Mouse (Mus musculus): ENCODE measurements around the gene Ptgis. TPM values are rescaled to one million over a fixed set of nuclear protein-coding genes. Genes with fewer than 3 reads are reported as not detected.
A peak's percentile ranks its signal among the peaks of the same experiment; 100 is the strongest.

Ptgis gene
- total RNA-seq (2021): 10 to 100 TPM; 11.2 to 13.0 TPM
- long read RNA-seq, experiment 1, transcript Ptgis-201 (10 exons, 2,107 nt): major isoform, 6 of 31 reads
- long read RNA-seq, experiment 1, partial matches to known transcripts: 22 of 31 reads
- long read RNA-seq, experiment 1, other reads (novel, unspliced or antisense): 3 of 31 reads
- long read RNA-seq, experiment 2, partial matches to known transcripts: 24 of 30 reads
- long read RNA-seq, experiment 2, other reads (novel, unspliced or antisense): 4 of 30 reads

DNA sequence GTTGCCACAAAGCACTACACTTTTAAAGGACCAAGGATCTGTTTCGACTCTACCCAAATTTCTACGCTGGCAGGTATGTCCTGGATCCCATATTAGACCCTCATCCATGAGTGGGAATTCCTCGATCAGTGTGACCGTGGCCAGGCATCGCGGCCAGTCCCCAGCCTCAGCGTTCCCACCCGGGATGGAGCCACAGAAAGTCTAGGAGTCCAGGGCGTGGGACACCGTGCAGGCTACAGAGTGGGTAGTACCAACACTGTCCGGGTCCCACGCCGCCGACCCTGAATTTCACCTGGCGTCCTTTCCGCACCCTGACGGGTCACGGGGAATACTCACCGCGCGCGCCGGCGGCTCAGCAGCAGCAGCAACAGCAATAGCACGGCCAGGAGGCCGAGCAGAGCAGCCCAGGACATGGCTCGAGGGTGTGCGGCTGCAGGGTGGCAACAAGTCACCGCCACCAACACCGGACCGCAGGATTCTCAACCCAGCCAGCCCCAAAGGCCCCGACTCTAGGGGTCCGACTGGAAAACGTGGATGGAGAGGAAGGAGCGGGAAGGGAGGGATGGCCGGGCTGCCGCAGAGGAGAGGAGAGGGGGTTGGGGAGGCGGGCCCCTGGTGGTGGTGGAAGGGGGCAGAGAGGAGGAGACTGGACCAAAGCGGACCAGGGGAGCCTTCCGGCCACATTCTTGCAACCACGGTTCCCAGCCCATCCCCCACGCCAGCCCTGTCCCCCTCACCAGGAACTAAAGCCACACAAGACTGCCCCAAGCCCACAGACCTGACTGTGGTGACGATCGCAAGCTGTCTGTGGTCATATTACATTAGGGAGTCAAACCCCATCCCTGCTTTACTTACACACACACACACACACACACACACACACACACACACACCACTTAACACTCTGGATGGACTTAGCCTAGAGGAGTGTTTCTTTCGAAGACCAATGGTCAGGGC is at the start of gene Ptgis:
Ptgis (minus strand) TSS at position 597 of the 957 bp plus-strand sequence.
- DNase-seq: peak; percentile 56 to 57

DNA sequence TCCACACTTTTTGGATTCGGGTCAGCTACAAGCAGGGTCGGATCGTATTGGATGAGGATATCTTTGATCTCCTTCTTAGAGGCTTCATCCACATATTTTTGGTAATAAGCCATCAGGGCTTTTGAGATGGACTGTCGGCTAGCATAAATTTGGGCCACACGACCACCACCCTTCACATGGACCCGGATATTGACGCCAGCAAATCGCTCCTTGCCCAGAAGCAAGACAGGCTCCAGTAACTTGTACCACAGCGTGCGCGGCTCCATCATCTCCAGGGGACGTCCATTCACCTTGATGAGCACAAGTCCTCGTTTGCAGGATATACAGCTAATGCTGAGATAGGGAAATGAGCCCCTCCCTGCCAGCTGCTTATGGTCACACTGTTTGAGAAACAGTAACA is 41.1 kb upstream of the Ptgis start:
- DNase-seq: no peak

DNA sequence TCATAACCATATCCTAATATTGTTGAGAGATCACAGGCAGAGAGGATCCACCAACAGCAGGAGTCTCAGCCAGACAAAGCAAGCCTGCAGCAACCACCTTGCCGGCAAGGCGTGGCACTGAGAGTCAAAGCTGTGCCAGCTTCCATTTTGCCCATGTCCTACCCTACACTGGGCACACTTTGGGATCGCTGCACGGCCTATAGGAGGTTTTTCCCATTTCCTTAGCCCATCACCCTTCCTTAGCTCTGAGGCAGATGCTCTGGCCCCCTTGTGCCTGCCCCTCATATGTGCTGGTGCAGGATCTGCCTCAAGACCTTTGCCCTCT is 40.5 kb upstream of the Ptgis start:
- peak in 1 of 2 experiments; percentile 2 for DNase-seq

DNA sequence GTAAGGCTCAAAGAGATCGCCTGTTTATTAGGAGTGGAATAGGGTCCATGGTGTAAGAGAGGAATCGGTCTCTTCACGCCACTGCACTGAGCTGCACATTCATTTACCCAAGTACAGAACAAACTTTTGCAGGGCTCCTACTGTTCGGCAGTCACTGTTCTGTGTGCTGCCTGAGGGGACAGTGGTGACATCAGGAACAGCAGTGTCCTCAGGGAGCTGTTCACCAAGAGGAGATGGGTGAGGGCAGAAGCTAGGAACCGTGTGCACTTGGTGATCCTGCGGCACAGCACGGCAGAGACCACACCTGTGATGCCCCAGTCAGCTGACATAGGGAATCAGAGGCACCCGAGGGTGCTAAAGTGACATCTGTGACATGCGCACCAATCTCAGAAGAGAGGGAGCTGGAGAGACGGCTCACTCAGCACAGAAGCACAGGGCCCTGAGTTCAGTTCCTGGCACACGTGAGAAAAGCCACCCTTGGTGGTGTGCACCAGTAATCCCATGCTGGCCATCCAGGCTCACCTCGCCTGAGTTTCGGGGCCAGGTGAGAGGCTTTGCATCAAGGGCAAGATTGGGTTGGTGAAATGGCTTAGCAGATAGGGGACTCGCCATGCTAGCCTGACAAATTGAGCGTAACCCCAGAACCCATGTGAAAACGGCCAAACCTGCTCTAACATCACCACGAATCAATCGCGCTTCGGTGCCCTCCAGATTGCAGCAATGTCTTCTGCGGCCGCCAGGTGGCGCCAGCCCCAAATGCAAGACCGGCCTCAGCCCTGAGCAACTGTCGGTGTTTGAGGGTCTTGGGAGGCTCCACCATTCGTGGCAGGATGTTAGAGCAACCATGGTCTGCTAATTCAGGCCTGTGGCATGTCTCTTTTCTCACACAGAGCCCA is 39.9 kb upstream of the Ptgis start:
- peak; percentile 61 to 87 for DNase-seq

DNA sequence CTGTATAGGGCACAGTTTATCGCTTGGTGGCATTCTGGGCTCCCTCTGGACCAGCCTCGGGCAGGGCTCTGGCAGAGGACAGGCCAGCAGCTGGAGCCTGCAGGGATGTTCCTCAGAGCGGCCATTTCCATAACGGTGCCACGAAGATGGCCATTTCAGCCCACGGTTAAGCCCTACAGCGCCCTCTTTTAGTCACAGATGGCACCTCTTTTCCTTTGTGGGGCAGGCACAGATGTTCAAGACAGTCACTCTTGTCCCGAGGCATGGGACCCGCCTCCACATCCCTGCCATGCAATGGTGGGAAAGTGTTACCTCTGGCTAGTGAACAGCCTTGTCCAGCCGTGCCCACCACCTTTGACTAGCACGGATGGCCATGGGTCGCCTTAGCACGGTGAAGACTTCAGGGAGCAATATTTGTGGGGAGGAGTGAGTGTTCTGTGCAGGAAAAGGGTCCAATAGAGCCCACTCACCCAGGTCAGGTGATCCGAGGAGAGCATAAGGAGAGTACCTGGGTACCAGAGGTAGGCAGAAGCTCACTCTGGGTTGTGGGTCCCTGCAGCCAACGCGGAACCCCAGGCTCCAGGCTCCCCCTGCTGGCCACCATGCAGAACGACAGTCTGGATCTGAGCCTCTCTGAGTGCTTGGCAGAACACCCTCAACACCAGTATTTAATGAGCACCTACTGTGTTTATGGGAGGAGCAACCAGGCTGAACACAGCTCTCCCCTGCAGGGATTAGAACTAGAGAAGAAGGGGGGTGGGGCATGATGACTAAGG is 38.5 kb upstream of the Ptgis start:
- peak; percentile 62 to 81 for DNase-seq

DNA sequence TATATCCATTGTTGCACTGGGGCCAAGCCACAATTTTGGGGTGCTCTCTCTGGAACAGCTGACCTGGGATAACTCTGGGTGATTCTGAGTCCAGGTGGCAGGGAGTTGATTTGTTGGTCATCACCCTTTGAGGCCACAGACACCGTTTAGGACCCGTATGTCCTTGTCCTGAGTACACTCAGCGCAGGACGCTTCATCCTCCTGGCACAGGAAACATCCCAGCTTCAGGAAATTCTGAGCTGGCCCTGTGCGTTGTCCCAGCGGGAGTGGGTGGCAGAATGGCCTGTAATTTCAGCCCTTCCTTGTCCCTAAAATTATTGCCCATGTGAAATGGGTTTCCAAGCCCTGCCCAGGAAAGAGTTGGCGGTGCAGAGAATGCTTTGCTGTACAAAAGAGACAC is 37.6 kb upstream of the Ptgis start:
- peak in 1 of 2 experiments; percentile 0 for DNase-seq

DNA sequence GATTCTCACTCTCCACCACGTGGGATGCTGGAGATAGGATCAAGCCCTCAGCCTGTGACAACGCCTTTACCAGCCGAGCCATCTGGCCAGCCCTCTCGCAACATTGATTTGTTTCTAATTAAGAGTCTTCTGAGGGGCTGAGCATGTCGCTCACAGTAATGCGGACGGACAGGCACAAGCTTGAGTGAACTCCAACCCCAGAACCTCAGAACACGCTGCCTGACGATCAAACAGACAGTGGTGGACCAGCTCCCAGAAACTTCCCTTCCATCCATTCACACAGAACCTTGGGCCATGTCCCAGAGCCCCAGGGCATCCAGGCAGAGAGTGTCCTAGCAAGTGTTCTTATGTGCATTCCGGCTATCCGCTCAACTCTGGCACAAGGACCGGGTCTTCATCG is 36.6 kb upstream of the Ptgis start:
- DNase-seq: peak; percentile 0

DNA sequence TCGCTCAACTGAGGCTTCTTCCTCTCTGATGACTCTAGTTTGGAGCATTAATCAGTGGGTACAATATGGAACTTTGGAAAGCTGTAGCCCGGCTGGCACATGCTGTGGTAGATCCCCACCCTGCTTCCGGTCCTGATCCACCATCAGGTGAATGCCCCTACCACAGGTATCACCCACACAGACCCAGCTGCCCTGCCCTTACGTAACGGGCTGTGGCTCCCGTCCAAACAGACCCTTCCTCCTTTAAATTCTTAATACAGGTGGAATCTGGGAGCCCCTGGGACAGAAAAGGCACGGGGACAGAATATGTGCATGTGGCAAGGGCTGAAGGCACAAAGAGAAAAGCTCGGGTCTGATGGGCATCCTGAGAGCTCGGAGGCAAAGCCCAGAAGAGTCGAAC is 35.5 kb upstream of the Ptgis start:
- DNase-seq: peak; percentile 0 to 1

DNA sequence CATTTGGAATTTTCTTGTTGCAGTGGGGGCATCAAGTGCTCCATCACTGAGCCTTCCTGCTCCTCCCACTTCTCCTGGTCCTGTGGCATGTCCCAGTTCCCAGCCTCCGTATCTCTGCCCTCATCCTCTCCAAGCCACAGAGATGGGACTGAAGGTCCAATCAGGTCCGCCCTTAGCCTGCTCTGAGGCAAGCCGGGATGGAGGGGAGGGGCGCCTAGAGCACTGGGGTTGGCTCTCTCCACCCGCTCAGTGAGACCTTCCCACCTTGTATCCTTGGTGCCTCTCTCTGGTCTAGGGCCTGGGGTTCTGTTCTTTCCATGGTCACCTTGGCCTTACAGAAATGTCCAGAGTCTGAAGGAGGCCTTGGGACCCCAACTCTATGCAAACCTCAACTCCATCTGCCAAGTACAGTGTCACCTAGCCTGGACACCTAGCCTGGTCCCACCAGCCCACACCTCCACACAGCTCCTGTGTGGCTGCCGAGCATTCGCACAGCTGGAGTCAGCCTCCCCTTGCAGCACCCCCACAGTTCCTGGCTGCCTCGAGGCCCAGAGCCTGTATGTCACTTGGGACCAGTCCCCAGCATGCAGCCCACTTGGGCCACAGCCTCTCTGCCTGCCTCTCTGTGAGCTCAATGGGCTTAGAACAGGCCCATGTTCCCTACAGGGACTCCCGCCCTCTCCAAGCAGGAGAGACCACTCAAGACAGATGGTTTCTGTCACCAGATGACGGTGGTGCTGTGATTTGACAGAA is 34.5 kb upstream of the Ptgis start:
- peak; percentile 1 to 2 for DNase-seq

DNA sequence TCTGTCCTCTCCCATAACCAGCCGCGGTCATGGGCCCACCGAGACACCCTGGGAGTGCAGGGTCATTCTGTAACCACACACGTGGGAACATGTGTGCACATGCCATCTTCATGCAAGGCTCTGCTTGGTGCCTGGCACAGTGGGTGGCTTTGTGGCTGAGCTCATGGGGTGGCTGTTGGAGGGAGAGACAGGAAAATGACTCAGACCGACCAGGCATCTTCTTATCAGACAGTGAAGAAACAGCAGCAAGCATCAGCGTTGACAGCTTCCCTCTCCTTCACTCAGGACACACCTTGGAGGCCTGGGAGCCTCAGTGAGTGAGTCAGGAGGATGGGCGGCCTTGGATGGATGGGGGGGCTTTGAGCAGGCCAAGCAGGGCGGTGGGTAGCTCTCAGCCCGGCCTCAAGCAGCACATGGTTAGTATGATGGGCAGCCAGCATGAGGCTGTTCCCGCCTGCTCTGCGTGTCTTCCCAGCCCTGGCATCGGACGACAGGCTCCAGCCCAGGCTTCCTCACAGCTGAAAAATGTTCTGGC is 32.9 kb upstream of the Ptgis start:
- DNase-seq: peak; percentile 9 to 19

DNA sequence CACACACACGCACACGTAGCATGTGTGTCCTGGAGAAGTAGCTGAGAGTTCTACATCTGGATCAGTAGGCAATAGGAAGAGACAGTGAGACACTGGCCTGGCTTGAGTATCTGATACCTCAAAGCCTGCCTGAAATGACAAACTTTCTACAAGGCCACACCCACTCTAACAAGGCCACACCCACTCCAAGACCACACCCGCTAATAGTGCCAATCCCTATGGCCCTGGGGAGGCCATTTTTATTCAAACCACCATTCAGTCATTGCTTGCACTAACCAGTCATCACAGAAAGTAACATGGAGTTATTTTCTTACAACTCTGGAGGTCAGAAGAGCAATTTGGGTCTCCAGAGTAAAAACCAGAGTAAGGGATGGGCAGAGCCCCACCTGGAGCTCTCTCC is 32.3 kb upstream of the Ptgis start:
- peak; percentile 1 to 2 for DNase-seq

DNA sequence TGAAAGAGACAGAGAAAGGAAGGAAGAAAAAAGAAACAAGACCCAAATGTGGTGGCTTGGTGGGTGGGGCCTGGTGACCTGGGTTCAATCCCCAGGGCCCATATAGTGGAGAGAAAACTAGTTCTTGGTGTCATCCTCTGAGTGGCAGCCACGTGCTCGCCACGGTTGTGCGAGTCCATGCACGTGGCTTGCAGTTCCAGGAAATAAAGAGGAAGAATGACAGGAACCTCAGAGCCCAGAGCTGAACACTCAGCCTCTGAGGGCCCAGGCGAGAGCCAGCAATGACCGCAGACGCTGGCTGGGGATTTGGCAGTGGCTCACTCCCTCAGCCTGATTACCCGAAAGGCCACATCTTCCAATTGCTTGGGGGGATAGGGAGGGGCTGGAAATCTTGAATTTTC is 30.7 kb upstream of the Ptgis start:
- peak; percentile 60 to 76 for DNase-seq

DNA sequence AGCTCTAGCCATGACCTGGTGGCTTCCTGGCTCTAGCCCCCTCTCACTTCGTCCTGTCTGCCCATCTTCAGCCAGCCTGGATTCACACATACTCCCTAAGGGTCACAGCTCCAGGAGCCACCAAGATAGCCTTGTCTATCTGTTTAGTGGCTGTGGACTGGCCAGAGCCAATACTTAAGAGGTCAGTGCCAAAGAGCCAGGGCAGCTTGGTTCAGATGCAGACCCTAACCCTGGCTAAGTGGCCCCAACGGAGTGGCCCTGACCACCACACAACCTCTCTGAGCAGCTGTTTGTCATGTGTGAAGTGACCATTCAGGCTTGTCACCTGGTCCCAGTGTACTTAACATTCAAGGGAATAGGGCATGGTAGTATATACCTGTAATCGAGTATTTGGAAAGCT is 30.1 kb upstream of the Ptgis start:
- peak in 1 of 2 experiments; percentile 0 for DNase-seq

DNA sequence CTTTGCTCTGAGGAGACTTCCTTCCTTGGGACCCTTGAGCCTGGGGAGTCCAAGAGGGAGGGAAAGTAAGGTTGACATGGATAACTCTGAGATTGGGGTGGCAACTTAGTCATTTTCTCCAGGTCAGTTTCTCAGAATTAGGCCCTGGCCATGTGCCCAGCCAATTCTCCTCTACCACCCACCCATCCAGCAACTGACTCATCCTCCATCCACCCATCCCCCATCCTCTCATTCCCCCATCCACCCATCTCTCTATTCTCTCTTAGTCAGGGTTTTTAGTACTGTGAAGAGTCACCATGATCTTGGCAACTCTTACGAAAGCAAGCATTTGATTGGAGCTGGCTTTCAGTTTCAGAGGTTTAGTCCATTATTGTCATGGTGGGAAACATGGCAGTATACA is 28.3 kb upstream of the Ptgis start:
- no peak for DNase-seq

DNA sequence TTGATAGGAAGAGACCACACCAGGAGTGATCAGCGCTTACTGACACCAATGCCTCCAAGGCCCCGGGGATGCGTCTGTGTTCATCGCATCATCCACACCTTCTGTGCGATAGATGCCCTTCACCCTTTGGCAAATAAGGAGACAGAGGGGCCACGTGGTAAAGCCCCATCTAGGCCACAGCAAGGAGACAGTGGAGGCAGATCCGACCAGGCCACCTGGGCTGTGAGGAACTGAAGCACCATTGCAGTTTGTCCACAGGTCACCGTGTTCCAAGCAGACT is 27.9 kb upstream of the Ptgis start:
- DNase-seq: no peak

DNA sequence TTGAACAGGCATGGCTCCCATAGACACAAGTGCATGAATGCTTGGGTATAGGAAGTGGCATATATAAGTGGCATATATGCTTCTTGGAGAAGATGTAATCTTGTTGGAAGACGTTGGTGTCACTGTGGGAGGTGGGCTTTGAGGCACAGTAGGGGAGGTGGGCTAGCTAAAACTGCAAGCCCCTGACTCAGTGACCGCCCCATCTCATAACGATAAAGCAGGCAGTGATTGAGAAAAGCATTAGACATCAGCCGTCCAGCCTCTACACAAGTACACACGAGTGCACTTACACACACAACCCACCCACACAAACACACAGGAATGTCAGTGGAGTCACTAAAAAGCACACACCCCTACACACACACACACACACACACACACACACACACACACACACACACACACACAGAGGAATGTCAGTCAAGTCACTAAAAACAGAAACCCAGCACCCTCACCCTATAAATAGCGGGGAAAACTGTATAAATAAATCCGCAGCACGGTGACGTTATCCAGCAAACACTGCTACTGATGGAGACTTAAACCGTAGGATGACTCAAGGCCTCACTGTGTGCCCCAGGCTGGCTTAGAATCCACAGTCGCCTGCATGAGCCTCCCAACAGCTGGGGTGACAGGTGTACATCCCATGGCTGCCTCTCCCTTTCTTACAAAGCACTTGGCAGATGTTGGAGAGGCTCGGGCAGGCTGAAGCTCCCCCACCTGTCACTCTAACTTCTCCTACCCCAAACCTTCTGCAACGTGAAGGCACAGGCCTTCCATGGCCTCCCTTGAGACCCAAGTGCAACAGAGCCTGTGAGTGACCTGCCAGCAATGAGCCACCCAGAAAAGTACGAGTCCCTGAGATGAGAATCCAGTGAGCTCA is 27.4 kb upstream of the Ptgis start:
- DNase-seq: peak; percentile 22 to 46

DNA sequence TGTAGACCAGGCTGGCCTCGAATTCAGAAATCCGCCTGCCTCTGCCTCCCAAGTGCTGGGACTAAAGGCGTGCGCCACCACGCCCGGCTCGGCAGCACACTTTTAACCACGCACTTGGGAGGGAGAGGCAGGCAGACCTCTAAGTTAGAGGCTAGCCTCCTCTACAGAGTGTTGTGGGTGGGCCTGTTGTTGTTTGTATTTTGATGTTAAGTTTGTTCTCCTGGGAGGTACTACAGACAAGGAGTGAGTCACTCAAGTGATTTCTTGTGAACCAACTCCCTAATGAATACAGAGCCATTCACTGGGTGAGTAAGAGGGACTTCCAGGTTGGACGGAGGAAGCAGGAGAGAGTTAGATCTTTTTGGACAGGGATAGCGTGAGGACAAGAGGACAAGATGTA is 25.8 kb upstream of the Ptgis start:
- peak; percentile 0 to 1 for DNase-seq

DNA sequence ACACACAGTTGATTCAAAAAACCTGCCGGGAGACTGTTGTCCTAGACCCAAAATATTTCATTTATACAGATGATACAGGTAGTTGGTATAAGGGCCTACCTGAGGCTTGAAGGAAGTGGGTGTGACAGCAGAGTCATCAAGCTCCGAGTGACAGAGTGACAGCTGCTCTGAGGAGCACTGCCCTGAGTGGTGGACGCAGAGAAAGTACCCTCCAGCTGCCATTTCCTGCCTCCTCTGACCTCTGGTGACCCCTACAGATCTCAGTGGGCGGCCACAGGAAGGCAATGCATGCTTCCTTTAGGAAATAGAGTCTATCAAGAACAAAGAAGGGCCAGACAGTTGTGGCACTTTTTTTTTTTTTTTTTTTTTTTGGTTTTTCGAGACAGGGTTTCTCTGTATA is 25.4 kb upstream of the Ptgis start:
- peak; percentile 0 to 1 for DNase-seq

DNA sequence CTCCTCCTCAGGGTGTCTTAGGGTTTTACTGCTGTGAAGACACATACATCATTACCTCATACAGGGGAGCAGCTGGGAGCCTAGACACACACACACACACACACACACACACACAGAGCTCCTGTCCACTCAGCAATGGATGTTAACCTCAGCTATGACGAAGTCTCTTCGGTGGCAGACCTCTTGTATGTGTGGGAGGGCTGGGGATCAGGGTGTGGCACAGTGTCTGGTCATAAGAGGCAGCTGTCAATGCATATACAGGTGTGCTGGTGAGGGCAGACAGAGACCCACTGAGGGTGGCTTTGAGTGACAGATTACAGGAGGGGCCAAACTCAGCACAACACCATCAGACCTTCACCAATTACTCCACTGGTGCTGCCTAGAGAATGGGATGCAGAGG is 24.6 kb upstream of the Ptgis start:
- DNase-seq: peak; percentile 0 to 2

DNA sequence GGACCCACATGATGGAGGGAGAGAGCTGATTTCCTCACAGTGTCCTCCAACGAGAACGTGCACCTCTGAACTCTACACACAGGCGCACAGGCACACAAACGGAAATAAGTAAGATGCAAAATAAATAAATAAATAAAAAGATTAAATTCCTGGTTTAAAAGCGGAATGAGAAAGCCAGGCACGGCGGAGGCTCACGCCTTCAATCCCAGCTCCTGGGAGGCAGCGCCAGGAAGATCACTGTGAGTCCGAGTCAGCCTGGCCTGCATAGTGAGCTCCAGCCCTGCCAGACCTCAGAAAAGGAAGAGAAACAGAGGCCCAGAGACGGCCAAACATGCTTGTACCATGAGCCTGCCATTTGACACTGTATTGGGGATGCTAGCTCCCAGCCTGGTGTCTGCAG is 23.5 kb upstream of the Ptgis start:
- peak in 1 of 2 experiments; percentile 13 for DNase-seq

Measured in heart, adult 18-20 months (tissue).